Mouse (Mus musculus) forebrain, embryonic 14.5 days (tissue): ENCODE measurements at regions not wholly inside any gene's neighbourhood (a gene's known extent, or its start where the extent isn't known, plus 50 kb on each side); places are given as distances from the start of the nearest gene placed in this dataset.

Experiments used
- ATAC-seq: fragments of 200-750 bp; cut with Nextera tagmentation; 2 replicates; pipeline ENCODE4 v1.8.0; 2017; ENCODE audit warnings: mild to moderate bottlenecking, moderate library complexity
- DNase-seq: peaks from one replicate; pipeline ENCODE4 v3.0.0-alpha.2; 2015; ENCODE audit warnings: low spot score
- H3K27ac ChIP-seq: fragments of 300-500 bp; sonication (generic); 2 replicates; pipeline ENCODE4 v1.5.1; 2014; ENCODE audit warnings: low read depth, mild to moderate bottlenecking, control low read depth, low read length, moderate library complexity
- H3K27me3 ChIP-seq: fragments of 300-500 bp; sonication (generic); replicated peaks from 2 replicates; pipeline ENCODE4 v1.6.1; 2014; ENCODE audit warnings: low read length, control low read depth, mixed read lengths; ENCODE audit not compliant: control insufficient read depth, insufficient read depth
- H3K36me3 ChIP-seq: fragments of 300-500 bp; sonication (generic); 2 replicates; pipeline ENCODE4 v1.6.1; 2014; ENCODE audit warnings: low read length, control low read depth; ENCODE audit not compliant: control insufficient read depth, insufficient read depth
- H3K4me1 ChIP-seq: fragments of 300-500 bp; sonication (generic); 2 replicates; pipeline ENCODE4 v1.6.1; 2014; ENCODE audit warnings: antibody characterized with exemption, low read length, control low read depth; ENCODE audit not compliant: control insufficient read depth, insufficient read depth
- H3K4me2 ChIP-seq: fragments of 300-500 bp; sonication (generic); 2 replicates; pipeline ENCODE4 v1.6.1; 2014; ENCODE audit warnings: mild to moderate bottlenecking, control low read depth, low read length
- H3K4me3 ChIP-seq: fragments of 300-500 bp; sonication (generic); 2 replicates; pipeline ENCODE4 v1.5.1; 2014; ENCODE audit warnings: low read depth, low read length, control low read depth
- H3K9ac ChIP-seq: fragments of 300-500 bp; sonication (generic); 2 replicates; pipeline ENCODE4 v1.6.1; 2014; ENCODE audit warnings: mild to moderate bottlenecking, low read length, control low read depth, moderate library complexity
- H3K9me3 ChIP-seq: fragments of 300-500 bp; sonication (generic); replicated peaks from 2 replicates; pipeline ENCODE4 v1.6.1; 2016; ENCODE audit warnings: low read length, control low read depth, mixed read lengths; ENCODE audit not compliant: control insufficient read depth
- WGBS: fragments of 180-500 bp; shearing (Covaris S2); extraction: QIAGEN DNeasy Blood & Tissue Kit; methylation state at CpG from one replicate; pipeline ENCODE4 v1.1.7; 2014; 5-methylcytosine and 5-hydroxymethylcytosine counted together

GRCm38 (mm10) chr11:35065959-35066414, 55.0 kb upstream of the Slit3 start:
- no peak overlapping the region for H3K27ac ChIP-seq
- H3K4me1 ChIP-seq, result no peaks in the 10 kb centered on the region; the same call in 1 of the 2 replicates
- no peaks in the 10 kb centered on the region for H3K27me3 ChIP-seq
- H3K4me3 ChIP-seq, result no peak overlapping the region
- H3K9me3 ChIP-seq, result no peaks in the 10 kb centered on the region
- no peaks in the 10 kb centered on the region for H3K36me3 ChIP-seq
- H3K9ac ChIP-seq, result no peak overlapping the region
- ATAC-seq, result no peak
- DNase-seq, result no peak
- WGBS, result 70% methylated on average over 4 of the region's 4 CpGs
- no peak overlapping the region for H3K4me2 ChIP-seq

DNA sequence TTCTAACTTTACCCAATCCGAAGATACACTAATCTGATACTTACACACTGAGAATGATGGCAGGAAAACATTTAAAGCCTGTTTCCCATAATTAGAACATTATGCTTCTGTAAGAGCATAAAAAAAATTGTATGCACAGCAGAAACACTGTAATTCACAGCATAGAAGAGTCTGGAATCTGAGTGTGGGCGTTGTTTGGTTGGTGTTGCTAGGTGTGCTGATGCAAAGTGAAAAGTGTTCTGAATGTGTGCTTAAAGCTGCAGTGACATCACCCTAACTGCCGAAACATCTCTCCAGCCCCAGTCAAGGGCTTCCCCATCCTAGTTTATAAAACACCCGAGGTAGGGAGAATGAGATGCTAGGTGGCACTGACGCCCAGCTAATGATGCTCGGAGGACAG, 63.2 kb upstream of the Slit3 start:
- no peaks in the 10 kb centered on the region for H3K9me3 ChIP-seq
- H3K36me3 ChIP-seq, result no peaks in the 10 kb centered on the region
- 92% methylated on average over 6 of the region's 6 CpGs for WGBS
- ATAC-seq (no peak), DNase-seq (no peak)
- H3K9ac ChIP-seq, result no peak overlapping the region
- H3K27me3 ChIP-seq, result no peaks in the 10 kb centered on the region
- no peaks in the 10 kb centered on the region; the same call in 1 of the 2 replicates for H3K4me1 ChIP-seq
- H3K27ac ChIP-seq, result no peak overlapping the region
- H3K4me2 ChIP-seq, result no peak overlapping the region
- H3K4me3 ChIP-seq, result no peak overlapping the region

GRCm38 (mm10) chr11:35055496-35056125, 65.4 kb upstream of the Slit3 start:
- Histone ChIP-seq H3K4me1 (no peaks in the 10 kb centered on the region), H3K9ac (no peak overlapping the region), H3K9me3 (no peaks in the 10 kb centered on the region), H3K4me3 (no peak overlapping the region), H3K27ac (no peak overlapping the region), H3K36me3 (no peaks in the 10 kb centered on the region), H3K4me2 (no peak overlapping the region), H3K27me3 (no peaks in the 10 kb centered on the region)
- ATAC-seq (no peak), DNase-seq (no peak)
- WGBS, result 78% methylated on average over 7 of the region's 7 CpGs

DNA sequence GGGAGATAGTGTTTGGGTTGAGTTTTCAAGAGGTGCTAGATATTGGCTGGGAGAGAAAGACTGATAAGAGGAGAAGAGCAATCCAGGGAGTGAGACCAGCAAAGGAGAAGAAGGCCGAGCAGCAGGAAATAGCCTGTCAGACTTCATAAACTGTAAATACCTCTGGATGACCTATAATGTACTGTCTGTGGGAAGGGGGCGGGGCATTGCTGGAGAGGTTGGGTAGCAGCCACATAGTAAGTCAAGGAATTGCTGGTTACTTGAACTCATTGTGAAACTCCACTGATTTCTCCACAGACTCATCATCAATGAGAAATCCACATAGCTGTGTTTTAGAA, 67.4 kb upstream of the Slit3 start:
- Histone ChIP-seq H3K36me3 (no peaks in the 10 kb centered on the region), H3K4me2 (no peak overlapping the region), H3K4me3 (no peak overlapping the region), H3K9ac (no peak overlapping the region), H3K9me3 (no peaks in the 10 kb centered on the region), H3K4me1 (no peaks in the 10 kb centered on the region), H3K27ac (no peak overlapping the region), H3K27me3 (no peaks in the 10 kb centered on the region)
- WGBS, result 84% methylated on average over 2 of the region's 2 CpGs
- ATAC-seq (no peak), DNase-seq (no peak)

- Histone ChIP-seq H3K4me3 (no peak overlapping the region), H3K4me1 (no peaks in the 10 kb centered on the region), H3K4me2 (no peak overlapping the region), H3K27me3 (no peaks in the 10 kb centered on the region), H3K9me3 (no peaks in the 10 kb centered on the region), H3K36me3 (no peaks in the 10 kb centered on the region), H3K27ac (no peak overlapping the region), H3K9ac (no peak overlapping the region)
- WGBS, result 88% methylated on average over 4 of the region's 4 CpGs
- DNase-seq (no peak), ATAC-seq (no peak)
Observed at GRCm38 (mm10) chr11:35052856-35053612, 68.0 kb upstream of the Slit3 start.

- Histone ChIP-seq H3K27ac (no peak overlapping the region), H3K4me2 (no peak overlapping the region), H3K9ac (no peak overlapping the region), H3K36me3 (no peaks in the 10 kb centered on the region), H3K4me3 (no peak overlapping the region), H3K27me3 (no peaks in the 10 kb centered on the region), H3K9me3 (no peaks in the 10 kb centered on the region), H3K4me1 (no peaks in the 10 kb centered on the region)
- ATAC-seq (no peak), DNase-seq (no peak)
- WGBS, result 78% methylated on average over 8 of the region's 8 CpGs
Observed at GRCm38 (mm10) chr11:35049663-35050215, 71.3 kb upstream of the Slit3 start.

- Histone ChIP-seq H3K9me3 (no peaks in the 10 kb centered on the region), H3K27ac (no peak overlapping the region), H3K9ac (no peak overlapping the region), H3K36me3 (no peaks in the 10 kb centered on the region), H3K4me2 (no peak overlapping the region), H3K4me3 (no peak overlapping the region), H3K27me3 (no peaks in the 10 kb centered on the region), H3K4me1 (no peaks in the 10 kb centered on the region)
- ATAC-seq, result no peak
- 86% methylated on average over 1 of the region's 1 CpGs for WGBS
- no peak for DNase-seq
Observed at GRCm38 (mm10) chr11:35044659-35045058, 76.4 kb upstream of the Slit3 start.

DNA sequence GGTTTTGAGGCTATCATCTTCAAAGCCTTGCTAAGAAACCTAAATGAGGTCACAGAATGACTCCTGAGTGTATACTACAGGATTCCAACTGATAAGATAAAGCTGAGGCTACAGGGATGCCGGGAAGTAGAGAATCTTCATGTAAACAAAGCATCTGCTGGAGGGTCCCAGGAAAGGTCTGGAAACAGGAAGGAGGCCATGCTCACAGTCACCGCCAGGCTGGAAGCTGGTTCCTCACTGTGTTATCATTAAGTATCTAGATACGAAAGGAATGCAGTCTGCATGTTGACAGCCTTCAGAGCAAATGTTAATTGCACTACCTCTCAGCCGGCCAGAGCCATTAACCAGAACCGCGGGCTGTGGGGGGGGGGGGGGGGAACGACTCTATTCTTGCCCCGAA, 96.6 kb upstream of the Slit3 start:
- no peak overlapping the region for H3K4me2 ChIP-seq
- H3K4me3 ChIP-seq, result no peak overlapping the region
- 54% methylated on average over 8 of the region's 8 CpGs for WGBS
- no peaks in the 10 kb centered on the region for H3K36me3 ChIP-seq
- DNase-seq (no peak), ATAC-seq (no peak)
- no peaks in the 10 kb centered on the region for H3K9me3 ChIP-seq
- H3K27ac ChIP-seq, result no peak overlapping the region
- no peak overlapping the region for H3K9ac ChIP-seq
- no peaks in the 10 kb centered on the region for H3K27me3 ChIP-seq
- H3K4me1 ChIP-seq, result no peaks in the 10 kb centered on the region

- no peaks in the 10 kb centered on the region for H3K27me3 ChIP-seq
- no peak overlapping the region for H3K9ac ChIP-seq
- no peaks in the 10 kb centered on the region for H3K36me3 ChIP-seq
- no peak overlapping the region for H3K27ac ChIP-seq
- no peaks in the 10 kb centered on the region for H3K9me3 ChIP-seq
- WGBS, result 89% methylated on average over 4 of the region's 4 CpGs
- ATAC-seq (no peak), DNase-seq (no peak)
- H3K4me3 ChIP-seq, result no peak overlapping the region
- H3K4me1 ChIP-seq, result no peaks in the 10 kb centered on the region
- no peak overlapping the region for H3K4me2 ChIP-seq
Observed at GRCm38 (mm10) chr11:35023813-35024212, 97.2 kb upstream of the Slit3 start.
